Mouse (Mus musculus) adrenal gland, postnatal 36 days (tissue): ENCODE measurements at regions not wholly inside any gene's neighbourhood (a gene's known extent, or its start where the extent isn't known, plus 50 kb on each side); places are given as distances from the start of the nearest gene placed in this dataset.

Source experiments
- DNase-seq, 2 experiments: peaks; one replicate each; pipeline ENCODE4 v3.0.0; 2021; ENCODE audit warnings: mixed read lengths in 1 of 2

DNA sequence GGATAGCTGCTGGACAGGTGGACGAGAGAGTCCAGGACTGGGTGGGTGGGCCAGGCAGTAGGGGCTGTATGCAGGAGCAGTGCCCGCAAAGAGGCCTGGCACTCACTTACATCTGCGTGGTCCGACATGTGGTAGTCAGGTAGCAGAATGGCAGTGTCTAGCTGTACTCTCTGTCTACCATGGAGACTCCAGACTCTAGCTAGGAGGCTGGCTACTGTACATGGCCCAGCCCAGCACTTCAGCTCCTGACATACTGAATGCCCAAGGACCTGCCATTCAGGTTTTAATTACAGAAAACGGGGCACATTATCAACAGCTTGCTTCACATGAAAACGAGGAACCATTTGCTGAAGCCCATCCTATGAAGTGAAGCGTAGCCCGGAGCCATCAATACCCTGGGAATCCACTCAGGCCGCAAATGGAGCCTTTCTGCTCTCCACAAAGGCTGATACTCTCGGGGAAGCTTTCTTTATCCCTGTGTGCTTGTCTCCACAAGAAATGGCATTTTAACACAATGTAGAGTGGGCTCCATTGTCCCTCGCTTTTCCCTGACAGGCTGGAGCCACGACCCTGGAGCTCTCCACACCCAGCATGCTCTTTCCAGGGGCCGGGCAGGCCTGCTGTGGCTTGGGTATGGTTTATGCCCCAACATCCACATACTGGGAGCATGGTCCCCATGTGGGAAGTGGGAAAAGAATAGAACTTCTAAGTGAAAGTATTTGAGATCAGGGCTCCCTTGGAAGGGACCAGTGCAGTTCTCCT lies 110.6 kb upstream of the A530016L24Rik start:
- DNase-seq, result no peak

DNA sequence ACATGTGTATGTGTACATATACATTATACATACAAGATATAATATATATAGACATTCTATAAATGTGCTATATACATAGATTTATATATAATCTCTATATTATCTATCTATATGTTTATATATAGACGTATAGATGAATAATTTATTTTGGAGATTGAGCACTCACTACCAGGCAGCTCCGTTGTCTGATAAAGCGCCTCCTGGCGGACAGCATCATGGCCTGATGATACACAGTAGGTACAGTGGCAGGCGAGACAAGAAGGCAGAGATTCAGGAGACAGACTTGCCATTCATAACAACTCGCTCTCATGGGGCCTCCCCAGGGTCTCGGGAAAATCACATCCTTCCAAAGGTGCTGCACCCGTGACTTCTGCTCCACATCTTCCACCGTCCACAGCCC lies 101.4 kb upstream of the A530016L24Rik start:
- no peak for DNase-seq

DNA sequence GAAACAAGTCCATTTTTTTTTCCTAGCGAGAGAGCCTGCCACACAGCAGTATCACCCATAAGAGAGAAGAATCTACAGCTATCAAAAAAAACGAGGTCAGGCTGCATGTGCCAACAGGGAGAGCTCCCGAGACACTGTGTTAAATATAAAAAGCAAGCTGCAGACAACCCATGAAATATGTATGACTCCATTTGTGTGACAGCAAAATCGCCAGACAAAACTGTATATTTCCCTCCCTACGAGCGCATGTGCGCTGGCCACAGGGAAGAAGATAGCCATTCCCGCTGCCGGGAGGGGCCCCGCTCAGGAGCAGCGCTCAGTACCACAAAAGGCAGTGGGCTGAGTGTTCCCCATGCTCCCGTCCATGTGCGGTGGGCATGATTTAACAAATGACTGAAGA lies 93.3 kb upstream of the A530016L24Rik start:
- DNase-seq, result no peak

GRCm38 (mm10) chr12:112403688-112404240 lies 85.5 kb upstream of the A530016L24Rik start:
- DNase-seq, result no peak

DNA sequence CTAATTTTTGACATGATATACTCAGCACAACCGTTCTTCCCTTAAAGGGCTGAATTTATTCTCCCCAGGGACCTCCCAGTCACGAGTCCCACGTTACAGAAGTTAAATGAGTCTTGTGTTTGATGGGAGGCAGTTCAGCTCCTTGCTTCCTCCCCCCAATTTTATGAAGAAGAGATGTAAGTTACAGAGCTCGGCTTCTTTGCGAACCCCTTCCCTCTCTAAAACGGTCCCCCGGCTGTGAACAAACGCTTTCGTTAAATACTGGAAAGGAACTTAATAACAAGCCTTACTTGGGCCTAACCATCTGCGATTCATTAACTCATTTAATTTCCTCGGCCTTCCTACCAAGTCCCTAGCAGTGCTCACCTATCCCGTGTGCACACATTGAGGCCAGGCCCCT lies 84.9 kb upstream of the A530016L24Rik start:
- DNase-seq, result no peak

DNA sequence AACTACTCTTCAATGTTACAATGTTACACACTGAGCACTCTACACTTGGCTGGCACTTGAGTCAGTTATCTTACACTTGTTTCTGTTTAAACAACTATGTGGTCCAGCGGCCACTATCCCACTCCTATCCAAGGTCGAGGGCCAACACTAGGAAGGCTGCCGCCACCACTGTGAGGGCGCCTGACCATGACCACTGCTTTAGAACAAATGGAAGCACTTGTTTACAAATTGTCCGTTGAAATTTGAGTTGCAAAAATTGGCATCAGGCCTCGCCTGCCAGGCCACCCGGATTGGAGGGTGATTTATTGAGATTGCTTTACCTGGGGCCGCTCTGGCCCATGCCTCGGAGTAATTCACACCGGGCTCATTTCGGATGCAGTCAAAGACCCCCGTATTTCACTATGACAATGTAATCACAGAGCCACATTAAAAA lies 83.5 kb upstream of the A530016L24Rik start:
- no peak for DNase-seq

DNA sequence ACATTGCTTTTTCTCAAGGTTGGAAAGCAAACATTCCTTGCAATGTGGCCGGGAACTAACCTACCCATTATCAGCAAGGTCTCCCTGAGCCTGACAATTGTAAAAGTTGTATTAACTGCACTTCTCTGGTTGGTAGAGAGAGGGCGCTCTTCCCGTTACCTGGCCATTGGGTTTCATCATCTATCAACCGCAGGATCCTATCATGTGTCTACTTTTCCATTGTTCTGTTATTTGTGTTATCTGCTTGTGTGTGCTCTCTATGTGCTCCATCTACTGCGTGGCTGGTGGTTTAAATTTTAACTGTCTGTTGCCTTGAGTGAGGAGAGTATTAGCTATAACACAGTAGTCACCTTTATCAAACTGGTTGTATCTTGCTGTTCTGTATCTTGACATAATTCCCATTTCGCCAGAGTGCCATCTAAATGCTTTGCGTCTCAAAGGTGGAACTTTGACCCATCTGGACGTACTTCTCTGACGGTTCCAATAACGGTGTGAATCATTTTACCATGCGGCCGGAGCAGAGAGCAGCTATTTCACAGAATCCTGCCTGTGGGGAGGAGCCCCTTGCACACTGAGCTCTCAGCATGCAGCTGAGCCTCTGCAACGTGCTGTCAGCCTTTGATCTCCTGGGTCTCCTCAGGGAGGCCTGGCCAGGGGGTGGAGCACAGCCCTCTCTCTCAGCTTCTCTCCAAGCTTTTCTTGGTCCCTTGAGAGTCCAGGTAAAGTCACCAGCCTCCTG lies 77.5 kb upstream of the A530016L24Rik start:
- no peak for DNase-seq

GRCm38 (mm10) chr12:112412351-112412697 lies 76.9 kb upstream of the A530016L24Rik start:
- no peak for DNase-seq

DNA sequence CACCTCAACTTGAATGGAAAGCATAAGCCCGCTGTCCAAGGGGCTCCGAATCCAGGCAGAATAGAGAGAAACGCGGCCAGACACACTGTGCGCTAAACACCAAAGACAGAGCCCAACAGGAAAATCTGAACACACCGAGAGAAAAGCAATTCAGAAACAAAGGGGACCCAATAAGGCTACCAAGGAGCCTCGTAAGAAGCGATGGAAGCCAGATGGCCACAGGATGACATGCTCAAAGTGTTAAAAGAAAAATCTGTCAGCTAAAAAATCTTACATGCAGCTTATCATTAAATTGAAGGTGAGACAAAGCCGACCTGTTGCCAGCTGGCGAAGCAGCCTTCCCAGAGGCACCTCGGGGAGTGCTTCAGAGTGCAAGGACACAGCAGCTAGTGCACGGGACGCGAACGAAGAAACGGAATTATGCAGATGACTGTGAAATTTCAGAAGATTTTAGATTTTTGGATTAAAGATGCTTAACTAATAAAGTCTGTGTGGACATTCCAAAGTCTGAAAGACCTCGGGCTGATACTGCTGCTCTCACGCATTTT lies 73.2 kb upstream of the A530016L24Rik start:
- no peak for DNase-seq

DNA sequence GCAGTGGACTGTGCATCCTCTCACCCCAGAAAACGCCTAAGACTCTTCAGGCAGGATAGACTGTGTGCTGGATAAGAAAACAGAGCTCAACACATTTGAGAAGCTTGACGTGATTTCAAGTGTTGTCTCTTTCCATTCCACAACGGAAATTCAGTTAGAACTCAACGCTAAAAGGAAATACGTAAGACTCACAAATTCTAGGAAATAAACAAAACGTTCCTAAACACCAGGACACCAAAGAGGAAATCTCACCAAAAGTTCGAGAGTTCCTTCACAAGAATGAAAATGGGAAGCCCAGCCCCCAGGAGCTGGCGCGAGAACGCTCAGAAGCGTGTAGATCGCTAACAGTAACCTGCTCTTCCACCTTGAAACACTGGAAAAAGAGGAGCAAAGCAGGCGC lies 72.7 kb upstream of the A530016L24Rik start:
- no peak for DNase-seq

DNA sequence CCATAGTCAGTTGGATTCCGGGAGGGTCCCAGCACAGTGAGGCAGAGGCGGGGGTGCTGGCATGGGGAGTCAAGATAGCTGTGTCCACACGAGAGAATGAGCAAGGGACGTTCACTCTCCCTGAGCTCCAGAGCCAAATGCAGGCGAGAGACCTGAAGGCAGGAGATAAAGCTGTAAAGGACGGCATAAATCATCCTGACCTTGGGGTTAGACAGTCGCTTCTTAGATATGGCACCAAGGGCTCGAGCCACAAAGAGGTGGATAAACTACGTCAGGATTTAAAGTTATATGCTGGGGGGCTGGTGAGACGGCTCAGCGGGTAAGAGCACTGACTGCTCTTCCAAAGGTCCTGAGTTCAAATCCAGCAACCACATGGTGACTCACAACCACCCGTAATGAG lies 70.6 kb upstream of the A530016L24Rik start:
- peak; percentile 17 to 29 for DNase-seq

DNA sequence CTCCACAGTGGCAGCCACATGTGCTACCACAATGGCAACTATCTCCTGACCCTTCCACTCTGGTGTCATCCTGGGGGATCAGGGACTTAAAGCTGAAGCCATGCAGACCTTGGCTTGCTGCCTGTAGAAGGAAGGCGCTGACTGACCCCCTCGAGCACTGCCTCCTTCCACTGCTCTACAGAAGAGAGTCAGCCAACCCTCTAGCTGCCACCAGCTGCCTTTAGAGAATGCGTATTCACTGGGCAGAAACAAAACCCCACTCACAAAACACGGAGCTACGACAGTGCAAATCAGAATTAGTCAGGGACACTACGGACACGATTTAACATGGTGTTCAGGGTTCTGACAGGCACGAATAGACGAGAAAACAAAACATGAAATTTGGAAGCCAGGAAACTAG lies 67.1 kb upstream of the A530016L24Rik start:
- no peak for DNase-seq

- no peak for DNase-seq
Observed at GRCm38 (mm10) chr12:112424150-112424549, 65.1 kb upstream of the A530016L24Rik start.

GRCm38 (mm10) chr12:112426681-112427080 lies 62.6 kb upstream of the A530016L24Rik start:
- no peak for DNase-seq

DNA sequence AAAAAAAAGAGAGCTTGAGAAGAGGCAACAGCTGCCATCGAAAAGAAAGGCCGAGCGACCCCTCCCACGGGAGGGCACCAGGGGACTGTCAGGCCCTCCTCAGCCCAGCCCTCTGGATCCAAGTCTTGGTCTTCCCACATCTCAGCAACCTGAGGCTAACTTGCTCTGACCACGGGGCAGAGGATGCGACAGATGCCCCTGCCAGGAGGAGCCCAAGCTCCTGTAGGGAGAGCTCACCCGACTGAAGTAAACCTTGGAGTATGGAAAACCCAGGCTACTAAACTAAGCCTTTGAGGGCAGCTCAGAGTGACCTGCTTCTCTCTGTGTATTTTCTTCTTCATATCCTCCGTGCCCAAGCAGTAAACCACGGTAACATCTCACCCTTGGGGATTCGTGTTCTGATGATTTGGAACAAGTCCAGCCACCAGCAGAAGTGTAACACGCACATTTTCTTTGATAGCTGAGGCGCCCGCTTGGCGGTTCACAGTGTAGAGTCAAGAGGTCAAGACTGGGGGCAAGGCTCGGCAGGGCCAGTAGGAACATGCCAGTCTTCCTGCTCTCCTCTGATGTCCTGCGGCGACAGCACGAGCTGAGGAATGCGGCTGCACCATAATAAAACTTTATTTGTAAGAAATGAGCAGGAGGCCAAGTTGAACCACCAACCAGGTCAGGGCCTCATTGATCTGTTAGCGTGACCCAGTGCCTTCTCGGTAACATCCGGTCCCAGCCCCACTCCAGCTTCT lies 59.0 kb upstream of the A530016L24Rik start:
- DNase-seq, result no peak

GRCm38 (mm10) chr12:112433315-112433714 lies 55.9 kb upstream of the A530016L24Rik start:
- DNase-seq, result no peak

GRCm38 (mm10) chr12:112434673-112435294 lies 54.5 kb upstream of the A530016L24Rik start:
- DNase-seq, result no peak

DNA sequence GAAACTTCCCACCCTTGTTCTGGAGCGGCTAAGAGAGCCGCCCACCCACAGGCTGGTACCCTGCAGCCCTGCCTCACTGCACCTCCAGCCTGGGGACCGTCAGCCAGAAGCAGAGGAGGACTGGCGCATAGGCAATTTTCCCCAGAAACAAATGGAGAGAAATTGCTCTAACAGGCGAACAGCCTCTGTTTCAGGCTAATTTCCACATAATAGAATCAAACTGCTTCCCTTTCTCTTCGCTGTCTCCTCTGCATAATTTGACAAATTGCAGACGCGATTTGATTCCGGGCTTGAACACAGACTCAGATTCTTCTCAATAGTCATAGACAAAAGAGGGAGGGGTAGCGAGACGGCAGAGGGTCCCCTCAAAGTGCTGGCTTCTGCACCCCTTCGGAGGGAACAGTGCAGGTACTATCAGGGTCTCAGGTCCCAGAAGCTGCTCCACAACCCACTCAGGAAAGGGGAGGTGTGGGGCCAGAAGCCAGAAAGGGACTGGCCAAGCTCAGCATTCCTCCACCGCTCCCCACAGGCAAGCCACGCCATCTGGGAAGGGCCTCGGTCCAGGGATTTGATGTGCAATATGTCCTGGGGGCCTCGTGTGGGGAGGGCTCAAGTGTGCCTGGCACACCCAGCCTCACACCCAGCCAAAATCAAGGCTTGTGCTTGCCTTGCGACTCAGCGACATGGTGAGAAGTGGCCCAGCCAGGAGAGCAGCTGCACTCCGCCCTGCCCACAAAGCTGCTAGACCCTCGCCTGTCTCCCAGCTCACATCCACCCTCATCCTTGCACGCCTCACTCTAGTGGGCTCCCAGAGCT lies 53.7 kb upstream of the A530016L24Rik start:
- DNase-seq, result no peak

DNA sequence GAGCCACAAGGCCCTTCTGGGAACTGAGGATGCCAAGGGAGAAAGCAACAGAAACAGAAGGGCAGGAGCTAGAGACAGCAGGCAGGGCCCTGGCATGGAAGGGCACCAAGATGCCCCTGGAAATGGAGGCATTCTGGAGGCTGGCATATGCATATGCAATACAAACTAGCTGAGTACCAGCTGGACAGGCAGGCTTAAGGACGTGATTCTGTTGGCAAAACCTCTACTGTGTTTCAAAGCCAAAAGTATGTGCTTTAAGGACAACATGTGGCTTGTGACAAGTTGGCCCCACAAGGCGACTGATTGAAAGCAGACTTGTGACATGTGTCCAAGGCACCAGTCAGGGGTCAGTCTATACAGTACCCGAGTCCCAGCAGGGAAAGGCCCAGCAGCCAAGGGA lies 52.2 kb upstream of the A530016L24Rik start:
- no peak for DNase-seq

GRCm38 (mm10) chr12:112438206-112438605 lies 51.0 kb upstream of the A530016L24Rik start:
- no peak for DNase-seq
